Mouse (Mus musculus) right cerebral cortex, postnatal 25 days (tissue): Measurements from ENCODE around the gene Btrc.
A peak's percentile ranks its signal among the peaks of the same experiment; 100 is the strongest.

ENCODE experiments used
- DNase-seq: peaks from one replicate; pipeline ENCODE4 v3.0.0; 2022

The Btrc gene

DNA sequence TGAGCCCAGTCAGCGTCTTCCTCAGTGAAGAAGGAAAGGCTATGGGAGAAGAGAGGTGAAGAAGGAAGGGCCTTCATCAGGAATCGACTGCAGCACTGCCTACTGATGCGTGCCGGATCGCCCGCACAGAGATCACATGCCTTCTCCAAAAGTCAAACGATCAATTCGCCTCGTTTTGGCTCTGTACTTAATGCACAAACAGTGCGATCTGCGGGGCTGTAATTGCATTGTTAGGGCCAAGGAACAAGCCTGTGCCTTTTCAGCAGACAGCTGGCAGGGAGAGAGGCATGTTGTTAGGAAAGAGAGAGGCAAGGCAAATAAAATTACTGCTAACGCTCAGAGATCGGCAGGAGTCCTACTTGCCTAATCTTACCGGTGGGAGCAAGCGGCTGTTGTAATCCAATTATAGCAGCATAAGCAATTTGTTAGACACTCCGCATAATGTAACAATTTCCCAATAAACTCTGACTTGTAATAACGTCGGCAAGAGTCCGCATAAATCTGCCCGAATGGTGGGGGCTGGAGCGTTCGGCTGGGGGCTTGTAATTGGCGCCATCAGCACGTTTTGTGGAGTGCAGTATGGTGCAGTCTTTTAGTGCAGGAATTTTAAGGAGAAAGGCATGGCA, 112.5 kb downstream of the Btrc start:
- peak; percentile 40 for DNase-seq

DNA sequence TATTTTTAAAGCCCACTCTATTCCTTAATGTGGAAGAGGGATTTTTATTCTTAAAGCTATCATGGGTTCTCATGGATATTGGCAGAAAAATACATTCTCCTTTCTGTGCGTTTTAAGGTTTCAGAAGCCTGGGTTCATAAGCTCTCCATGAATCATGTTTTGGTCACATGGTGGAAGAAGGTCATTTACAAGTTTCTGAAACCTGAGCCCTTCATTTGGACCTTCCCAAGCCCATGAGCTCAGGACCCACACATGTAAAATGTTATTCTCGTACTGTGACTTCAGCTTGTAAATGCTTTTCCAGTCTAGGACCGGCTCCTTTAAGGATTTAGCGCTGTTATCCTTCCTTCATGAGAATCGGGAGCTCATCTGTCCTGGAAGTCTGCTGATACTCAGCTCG, 116.0 kb downstream of the Btrc start:
- DNase-seq = no peak

DNA sequence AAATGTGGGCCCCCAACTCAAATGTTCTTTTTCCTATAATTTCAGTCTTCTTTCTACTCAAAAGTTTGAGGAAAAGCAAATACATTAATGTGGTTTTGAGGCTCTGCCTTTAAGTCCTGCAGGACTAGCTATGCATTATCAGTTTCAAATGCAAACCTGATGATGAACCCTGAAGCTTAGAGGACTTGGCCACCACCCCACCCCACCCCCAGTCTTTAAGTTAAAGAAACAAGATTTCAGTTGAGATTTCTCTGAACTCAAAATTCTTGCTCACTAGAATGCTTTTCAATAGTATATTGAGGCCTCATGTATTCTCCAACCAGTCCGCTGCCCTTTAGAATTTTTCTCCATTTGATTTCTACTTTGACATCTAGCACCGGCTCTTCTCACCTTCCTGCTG, 117.0 kb downstream of the Btrc start:
- DNase-seq = no peak

DNA sequence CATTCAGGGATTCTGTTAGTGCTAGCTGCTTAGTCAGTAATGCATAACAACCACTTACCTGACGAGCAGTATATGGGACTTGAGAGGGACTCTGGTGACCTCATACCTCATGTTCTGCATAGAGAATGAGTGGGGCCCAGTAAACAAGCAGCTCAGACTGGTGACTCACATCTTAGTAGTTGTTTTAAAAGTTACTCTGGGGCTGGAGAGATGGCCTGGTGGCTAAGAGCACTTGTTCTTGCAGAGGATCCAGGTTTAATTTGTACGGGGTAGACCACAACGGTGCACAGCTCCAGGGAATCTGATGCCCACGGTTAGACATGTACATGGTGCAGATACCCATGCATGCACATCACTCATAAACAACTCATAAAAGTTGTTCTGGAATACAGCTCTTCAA, 117.4 kb downstream of the Btrc start:
- DNase-seq = no peak

DNA sequence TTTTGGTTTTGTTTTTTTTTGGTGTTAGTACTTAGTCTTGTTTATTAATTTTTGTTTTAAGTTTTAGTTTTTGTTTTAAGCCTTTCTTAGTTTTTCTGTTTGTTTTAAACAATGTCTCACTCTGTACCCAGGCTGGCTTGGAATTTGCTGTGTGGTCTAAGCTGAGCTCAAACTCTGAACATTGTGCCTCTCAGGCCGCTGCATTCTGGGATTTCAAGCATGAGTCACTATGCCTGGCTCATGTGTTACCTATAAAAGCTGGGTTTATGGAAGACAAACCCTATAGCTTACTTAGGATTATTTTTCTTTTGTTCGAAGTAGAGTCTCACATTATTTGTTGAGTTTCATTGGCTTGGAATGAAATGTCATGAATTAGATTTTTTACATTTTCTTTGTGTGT, 119.9 kb downstream of the Btrc start:
- no peak for DNase-seq

DNA sequence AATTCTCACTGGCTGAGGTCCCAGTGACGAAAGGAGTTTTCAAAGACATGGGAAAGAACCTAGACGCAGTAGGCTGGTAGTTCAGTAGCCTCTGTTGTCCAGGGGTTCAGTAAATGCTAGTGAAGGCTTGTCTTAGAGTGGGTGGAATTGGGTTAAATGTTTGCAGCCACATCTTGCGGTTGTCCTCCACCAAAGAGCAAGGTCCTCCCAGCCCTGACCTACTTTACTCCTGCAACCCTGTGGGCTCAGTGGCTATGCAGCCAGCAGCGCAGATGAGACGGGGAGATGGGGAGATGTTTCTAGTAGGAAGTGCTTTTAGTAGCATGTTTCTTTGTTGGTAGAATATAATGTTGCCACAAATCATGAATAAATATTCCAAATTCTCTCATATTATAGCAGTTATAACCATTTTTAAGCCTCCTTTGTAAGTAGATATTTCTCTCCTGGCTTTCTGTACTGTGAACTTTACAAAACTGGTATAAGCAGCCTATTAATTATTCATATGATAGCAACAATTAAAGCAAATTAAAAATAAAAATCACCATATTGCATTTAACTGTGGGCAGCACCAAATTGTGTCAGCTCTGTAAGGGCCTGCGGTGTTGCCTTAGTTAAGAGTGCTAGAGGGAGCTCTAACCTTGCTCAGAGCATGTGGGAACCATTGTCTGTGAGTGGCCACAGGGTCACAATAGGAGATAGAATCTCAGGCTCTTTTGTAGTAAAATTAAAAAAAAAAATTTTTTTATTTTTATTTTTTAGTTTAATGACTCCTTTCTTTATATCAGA, 122.9 kb downstream of the Btrc start:
- no peak for DNase-seq

DNA sequence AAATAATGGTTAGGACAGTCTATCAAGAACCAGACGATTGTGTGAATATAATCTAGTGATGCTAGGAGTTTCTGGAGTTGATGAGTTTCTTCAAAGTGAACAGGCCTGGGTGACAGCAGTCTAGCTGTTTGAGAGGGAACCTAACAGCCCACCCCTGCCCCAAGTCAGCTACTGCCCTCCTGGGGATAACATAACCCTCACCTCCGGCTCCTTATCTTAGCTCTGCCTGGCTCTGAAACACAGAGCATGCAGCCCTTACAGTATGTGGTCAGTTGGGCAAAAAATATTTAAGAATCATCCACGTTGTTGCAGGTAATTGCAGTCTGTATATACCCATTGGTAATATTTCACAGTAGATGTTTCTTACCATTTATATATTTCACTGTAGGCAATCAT, 123.5 kb downstream of the Btrc start:
- no peak for DNase-seq

DNA sequence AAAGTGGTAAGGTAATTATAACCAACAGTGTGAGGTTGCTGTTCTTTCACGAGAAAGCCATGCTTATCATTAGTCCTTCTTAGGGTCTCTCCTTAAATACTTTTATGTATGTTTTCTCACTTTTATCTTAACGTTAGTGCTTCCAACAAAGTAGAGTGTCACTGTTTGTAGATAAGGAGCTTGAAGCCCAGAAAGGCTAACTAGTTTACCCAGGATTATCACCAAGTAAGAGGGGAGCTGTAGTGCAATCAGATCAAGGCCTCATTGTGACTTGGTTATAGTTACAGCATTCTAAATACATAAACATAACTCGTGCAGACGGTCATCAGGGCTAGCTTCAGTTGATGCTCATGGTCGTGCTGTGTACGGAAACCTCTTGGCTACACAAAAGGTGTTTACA, 126.4 kb downstream of the Btrc start:
- no peak for DNase-seq

DNA sequence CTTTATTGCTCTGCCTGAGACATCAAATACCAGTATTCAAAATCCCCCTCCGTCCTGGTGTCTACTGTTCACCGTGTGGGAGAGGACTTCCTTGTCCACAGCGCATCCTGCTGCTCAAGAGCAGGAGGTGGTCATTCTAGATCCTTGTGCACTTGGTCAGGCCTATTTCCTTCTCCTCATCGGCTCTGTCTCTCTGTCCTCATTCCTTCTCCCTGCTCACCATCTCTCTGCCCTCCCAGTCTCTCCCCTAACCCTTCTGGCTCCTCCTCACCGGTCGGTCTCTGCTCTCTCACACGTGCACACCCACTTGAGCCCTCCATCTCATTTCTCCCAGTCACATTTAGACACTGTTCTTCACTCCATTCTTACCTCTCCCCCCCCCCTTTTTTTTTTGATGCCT, 127.7 kb downstream of the Btrc start:
- no peak for DNase-seq

DNA sequence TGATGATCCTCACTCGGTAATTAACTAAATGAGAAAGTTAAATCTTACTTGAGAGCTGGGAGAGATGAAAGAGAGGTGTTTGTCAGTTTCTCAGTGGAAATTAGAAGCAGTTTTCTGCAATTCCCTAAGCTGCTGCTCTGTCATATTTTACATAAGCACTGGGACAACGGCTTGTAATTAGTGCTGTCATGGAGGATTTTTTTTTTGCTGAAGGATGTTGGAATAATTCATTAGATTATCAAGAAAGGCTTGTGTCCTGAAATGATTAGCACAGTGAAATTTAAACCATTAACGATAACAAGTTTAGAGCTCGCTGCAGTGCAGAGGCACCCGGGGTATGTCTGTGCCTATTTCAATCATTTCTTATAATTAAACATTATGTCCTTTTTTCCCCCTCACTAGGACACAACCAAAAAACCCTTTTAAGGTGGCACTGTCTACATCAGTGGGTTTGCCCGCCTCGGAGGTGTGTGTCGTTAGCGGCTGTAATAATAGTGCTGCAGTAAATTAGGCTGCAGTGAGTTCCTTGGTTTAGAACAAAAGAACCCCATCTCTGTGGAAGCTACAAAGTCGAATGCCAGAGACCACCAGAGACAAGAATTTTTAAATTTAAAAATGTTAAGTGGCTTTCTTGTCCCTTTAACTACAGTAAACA, 130.7 kb downstream of the Btrc start:
- no peak for DNase-seq

DNA sequence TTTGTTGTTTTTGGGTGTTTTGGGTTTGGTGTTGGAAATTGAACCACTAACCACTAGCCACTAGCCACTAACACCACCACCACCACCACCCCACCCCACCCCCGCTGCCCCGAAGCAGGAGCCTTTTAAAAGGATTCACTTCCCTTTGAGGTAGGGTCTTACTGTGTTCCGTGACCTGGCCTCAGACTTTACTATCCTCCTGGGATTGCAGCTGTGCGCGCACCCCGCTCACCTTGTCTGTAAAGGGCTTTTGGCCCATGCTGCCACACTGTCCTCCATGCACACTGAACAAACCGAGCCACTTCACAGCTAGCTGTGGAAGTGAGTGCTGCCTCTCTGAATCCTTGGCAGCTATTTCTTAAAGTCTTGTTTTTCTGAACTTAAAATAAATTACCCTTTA, 141.9 kb downstream of the Btrc start:
- DNase-seq = no peak

DNA sequence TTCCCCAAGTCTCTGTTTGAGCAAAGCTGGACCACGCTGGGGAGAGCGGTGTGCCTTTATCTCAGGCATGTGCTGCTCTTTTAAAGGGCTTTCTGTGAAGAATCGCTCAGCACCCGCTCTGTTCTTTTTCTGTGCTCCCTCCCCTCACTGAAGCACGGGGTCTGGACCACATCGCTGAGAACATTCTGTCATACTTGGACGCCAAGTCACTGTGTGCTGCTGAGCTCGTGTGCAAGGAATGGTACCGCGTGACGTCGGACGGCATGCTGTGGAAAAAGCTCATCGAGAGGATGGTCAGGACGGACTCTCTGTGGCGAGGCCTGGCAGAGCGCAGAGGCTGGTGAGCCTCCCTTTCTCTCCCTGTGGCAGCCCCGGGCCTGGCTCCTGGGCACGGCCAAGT, 144.0 kb downstream of the Btrc start:
- DNase-seq = no peak

DNA sequence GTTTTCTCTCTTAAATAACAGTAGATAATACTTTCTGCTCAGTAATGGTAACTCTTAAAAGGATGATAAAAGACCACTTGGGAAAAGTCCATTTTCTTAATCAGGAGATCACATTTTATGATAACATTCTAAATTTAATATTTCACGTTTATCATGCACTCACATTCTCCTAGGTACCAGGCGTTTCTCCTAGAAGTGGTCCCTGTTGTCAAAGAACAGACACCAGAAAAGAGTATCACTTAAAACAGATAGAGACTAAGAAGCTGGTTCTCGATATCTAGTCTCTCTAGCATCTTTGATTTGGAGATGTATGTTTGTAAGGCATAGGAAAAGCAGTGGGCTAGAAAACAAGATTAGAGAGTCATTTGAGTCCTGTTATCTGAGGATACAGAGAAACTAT, 147.1 kb downstream of the Btrc start:
- no peak for DNase-seq

DNA sequence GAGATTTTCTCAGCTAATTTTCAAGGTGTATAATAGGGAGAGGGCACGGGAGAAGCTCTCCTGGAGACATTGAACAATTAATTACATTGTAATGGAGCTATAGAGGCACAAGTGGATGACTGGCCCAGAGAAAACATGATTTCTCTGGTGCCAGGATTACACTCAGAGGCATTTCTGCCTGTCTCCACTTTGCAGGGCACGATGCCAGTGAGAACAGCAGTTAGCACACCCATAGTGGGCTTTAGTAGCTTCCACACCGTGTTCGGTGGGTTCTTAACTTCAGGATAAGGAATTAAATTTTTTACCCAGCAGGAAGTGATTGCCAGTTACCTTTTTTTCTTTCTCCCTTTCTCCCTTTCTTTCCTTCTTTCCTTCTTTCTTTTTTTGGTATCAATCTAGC, 147.9 kb downstream of the Btrc start:
- DNase-seq = no peak

DNA sequence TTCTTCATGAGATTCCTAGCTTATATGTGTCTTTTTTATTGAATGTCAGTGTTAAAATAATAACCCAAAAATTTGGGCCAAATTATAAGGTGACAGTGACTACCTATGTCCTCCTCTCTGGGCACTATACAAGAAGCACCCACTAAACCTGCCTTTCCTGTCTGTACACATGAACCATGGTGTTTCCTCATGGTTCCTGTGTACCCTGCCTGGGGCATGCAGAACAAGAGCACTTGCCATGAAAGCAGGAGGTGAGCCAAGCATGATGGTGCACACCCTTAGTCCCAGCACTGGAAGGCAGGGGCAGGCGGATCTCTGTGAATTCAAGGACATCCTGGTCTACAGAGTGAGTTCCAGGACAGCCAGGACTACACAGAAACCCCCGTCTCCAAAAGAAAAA, 151.8 kb downstream of the Btrc start:
- no peak for DNase-seq

DNA sequence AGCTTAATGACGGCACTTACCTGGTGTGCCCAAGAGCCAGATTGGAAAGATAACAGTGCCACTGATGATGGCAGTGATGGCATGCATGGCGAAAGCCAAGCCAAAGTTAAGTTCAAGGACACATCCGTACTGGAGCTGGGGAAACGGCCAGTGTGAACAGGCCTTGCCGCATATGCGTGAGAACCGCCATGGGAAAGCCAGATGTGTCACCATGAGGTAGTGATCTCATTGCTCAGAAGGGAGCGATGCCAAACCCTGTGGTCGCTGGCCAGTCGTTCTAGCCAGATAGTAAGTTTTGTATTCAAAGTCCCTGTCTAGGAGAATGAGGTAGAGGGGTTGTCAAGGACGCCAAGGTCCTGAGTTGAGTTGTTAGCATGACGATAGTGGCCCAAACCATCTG, 152.7 kb downstream of the Btrc start:
- DNase-seq = no peak

DNA sequence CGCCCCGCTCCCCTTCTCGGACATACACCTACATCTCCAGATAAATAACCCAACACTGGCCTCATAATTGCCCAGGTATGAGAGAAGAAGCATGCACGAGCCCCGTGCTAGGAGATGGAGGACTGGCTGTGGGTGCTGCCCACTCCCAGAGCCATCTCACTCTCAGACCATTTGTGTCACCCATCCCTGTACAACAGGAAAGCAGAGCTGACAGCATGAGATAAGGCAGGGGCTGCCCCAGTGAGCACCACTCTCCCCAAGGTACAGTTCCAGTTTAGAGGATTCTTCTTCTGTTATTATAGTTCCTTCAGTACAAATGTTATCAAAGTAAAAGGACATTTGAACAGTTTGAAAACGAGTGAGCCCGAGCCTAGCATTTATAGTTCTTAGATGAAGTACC, 163.8 kb downstream of the Btrc start:
- DNase-seq = no peak

DNA sequence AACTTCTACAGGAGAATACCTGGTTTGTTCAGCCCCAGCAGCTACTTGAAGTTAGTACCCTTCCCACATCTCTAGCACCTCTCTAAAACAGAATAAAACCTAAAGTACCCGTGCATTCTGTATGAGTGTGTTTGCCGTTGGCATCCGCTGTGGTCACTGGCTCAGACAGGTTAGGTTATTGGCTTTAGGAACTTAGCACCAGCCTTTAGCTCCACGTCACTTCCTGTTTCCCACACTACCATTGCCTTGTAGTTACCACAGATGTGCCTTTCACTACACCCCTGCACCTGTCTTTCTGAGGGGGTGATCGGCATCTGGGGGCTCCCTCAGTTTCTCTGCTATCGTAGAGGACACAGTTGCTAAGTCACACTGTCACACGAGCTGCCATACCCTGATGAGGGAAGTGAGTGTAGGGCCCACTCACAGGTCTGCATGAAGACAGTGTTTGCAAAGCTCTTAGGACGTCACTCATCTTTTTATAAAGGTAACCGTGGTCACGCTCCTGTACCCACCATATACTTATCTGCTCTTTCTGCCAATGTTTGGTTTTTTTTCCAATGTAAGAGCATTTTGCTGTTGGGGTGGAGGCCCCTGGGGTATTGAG, 164.5 kb downstream of the Btrc start:
- DNase-seq = no peak

DNA sequence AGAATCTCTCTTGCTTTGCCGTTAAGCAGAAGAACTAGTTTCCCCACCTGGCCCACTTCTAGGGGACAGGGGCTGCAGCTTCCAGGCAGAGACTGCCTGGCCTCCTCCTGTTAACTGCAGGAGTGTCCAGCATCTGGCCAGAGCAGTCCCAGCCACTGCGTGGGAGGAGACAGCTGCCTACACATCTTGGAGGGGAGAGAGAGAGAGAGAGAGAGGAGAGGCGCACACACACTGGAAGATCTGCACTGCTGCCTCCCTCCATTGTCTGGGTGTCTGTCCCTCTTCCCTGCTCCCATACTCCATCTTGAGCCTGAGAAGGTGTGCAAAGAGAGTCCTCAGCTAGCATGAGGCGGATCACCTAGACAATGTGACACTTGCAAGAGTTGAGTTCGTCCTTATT, 165.8 kb downstream of the Btrc start:
- DNase-seq = no peak

DNA sequence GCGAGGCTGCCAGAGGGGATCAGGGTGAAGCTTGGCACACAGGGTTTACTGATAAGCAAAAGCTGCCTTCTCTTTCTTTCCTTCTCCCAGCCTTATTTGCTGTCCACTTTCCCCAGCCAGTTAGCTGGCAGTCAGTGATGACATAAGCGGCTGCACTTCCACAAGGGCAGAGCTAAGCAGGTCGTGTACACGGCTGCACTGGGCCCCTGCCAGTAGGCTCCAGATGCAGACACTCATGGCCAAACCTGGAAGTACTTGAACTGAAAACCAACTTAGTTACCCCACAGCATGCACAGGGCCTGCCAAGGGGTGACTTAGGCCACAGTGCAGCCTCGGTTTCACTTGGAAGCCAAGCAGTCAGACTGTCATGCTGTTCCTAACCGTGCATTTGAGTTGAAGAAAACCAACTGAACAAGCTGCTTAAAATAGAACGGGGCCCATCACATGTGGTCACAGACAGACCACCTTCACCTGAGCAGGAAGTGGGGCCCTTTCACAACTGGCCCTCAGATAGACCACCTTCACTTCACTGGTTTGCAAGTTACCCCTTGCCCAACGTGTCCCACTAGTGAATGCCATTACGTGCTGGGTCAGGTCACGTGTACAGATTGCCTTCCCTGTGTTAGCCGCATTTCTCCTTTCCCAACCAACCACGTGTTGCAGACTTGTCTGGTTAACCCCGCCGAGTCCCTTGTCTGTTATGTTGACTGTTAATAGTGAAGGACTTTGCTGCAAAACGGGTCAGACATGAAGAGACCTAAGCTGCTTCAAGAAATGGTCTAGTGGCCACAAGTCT, 166.9 kb downstream of the Btrc start:
- DNase-seq = no peak

DNA sequence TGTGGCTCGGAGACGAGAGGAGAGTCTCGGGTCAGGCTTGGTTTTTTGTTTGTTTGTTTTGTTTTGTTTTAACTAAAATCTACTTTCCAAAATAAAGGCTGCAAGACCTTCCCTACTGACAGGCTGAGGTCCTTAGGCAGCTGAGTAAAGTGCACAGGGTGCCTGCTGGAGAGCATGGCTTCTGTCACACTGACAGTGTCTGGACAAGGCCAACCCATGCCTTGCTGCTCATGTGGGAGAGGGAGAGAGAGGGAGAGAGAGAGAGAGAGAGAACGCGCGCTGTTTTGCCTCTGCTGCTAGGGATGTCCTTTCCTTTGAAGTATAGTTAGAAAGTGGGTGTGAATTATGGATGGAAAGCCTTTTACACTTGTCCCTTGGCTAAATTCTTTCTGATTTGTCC, 168.0 kb downstream of the Btrc start:
- DNase-seq = no peak

DNA sequence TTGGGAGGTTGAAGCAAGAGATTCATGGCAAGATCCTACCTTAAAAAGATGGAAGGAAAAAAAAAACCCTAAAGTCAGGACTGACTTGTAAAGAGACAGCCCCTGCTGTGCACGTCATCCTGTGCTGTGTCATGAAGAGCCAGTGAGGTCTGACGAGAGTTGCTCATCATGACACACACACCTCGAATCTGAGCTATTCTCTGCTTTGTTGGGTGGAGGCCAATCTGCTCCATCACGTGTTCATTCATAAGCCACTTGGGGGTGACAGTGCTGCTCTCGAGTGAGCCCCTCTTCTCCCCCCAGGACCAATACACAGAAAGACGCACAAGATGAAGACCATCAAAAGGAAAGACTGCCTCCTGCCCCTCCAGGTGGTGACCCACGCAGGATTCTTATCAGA, 170.1 kb downstream of the Btrc start:
- no peak for DNase-seq

DNA sequence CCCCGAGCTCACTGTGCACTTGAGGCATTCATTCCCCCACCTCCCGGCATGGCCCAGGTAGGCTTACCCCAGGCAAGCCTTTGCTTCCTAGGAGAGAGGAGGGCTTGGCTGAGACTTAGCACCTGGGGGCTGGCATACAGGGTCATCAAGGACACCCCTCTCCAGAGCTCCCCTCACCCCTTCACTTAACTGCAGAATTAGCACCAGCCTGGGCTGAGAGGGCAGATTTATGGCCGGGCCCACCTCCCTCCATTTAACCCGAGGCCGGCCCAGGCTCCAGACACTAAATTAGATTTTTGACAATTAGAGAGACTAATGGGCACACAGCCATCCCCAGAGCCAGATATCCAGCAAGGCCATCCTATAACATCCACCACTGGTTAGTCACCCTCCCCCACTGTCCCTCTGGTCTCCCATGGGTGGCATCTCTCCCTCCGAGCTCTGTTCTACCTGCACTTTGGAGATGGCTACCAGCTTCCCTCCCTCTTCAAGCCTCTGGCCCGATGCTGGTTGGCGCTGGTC, 171.7 kb downstream of the Btrc start:
- DNase-seq = no peak
